Mouse (Mus musculus): ENCODE data around the gene Ermard. TPM values are rescaled to one million over a fixed set of nuclear protein-coding genes. Genes with fewer than 3 reads are reported as not detected.

The Ermard gene
- polyA plus RNA-seq, 1 experiment from 2014 or later: 91.4 TPM

Other genes with a start within 250 kb of the Ermard start
- 3.9 and 5.6 TPM in 2 replicates for gene Wdr27, start 98.0 kb upstream of the Ermard start, polyA plus RNA-seq (2015; fragmentation: Nextera tagmentation; extraction: Ambion mirVana)
- gene 1600012H06Rik, start 98.0 kb upstream of the Ermard start, polyA plus RNA-seq (2015; fragmentation: Nextera tagmentation; extraction: Ambion mirVana): 31.5 and 32.7 TPM in 2 replicates
- gene Phf10, start 79.9 kb upstream of the Ermard start, polyA plus RNA-seq (2015; fragmentation: Nextera tagmentation; extraction: Ambion mirVana): 32.1 and 34.6 TPM in 2 replicates
- gene 9030025P20Rik, start 62.7 kb upstream of the Ermard start, polyA plus RNA-seq (2015; fragmentation: Nextera tagmentation; extraction: Ambion mirVana): 10.9 and 11.0 TPM in 2 replicates
- 0.86 TPM in 1 of 2 replicates, not detected in the other for gene Gm3417, start 62.4 kb upstream of the Ermard start, polyA plus RNA-seq (2015; fragmentation: Nextera tagmentation; extraction: Ambion mirVana)
- 7.8 and 8.7 TPM in 2 replicates for gene Gm3435, start 31.0 kb upstream of the Ermard start, polyA plus RNA-seq (2015; fragmentation: Nextera tagmentation; extraction: Ambion mirVana)
- gene Tcte3, start 280 bp downstream of the Ermard start, polyA plus RNA-seq (2015; fragmentation: Nextera tagmentation; extraction: Ambion mirVana): 0.32 and 0.39 TPM in 2 replicates
- 3.3 and 3.8 TPM in 2 replicates for gene Gm3448, start 329 bp downstream of the Ermard start, polyA plus RNA-seq (2015; fragmentation: Nextera tagmentation; extraction: Ambion mirVana)